Mouse (Mus musculus): ENCODE measurements around the gene Olfr281. TPM values are rescaled to one million over a fixed set of nuclear protein-coding genes. Genes with fewer than 3 reads are reported as not detected.

Gene Olfr281
- polyA plus RNA-seq, 1 experiment from 2014 or later: not detected

- Histone ChIP-seq H3K27ac (ENCODE audit: low read length) (no peak overlapping the region), H3K4me2 (replicated peaks; ENCODE audit: low read depth, low read length) (no peak overlapping the region), H3K36me3 (ENCODE audit: insufficient read depth, low read length) (no peaks in the 10 kb centered on the region), H3K4me1 (ENCODE audit: insufficient read depth, low read length) (0 out of 2 replicates have a peak, but pooled peaks cover 5% of the 10 kb centered on the region), H3K9me3 (ENCODE audit: low read length) (no peaks in the 10 kb centered on the region), H3K9ac (replicated peaks; ENCODE audit: low read length) (no peak overlapping the region), H3K4me3 (ENCODE audit: low read length) (no peak overlapping the region), H3K27me3 (ENCODE audit: insufficient read depth, low read length) (no peaks in the 10 kb centered on the region)
- WGBS: 83% methylated on average over 9 of the region's 9 CpGs
- ATAC-seq (ENCODE audit: low FRiP score, low TSS enrichment): no peak
Measured at GRCm38 (mm10) chr15:98506253-98506957, 54.0 kb downstream of the Olfr281 start.

- Histone ChIP-seq H3K9me3 (ENCODE audit: low read length) (no peaks in the 10 kb centered on the region), H3K36me3 (ENCODE audit: insufficient read depth, low read length) (no peaks in the 10 kb centered on the region), H3K4me3 (ENCODE audit: low read length) (no peak overlapping the region), H3K4me1 (ENCODE audit: insufficient read depth, low read length) (0 out of 2 replicates have a peak, but pooled peaks cover 5% of the 10 kb centered on the region), H3K27ac (ENCODE audit: low read length) (no peak overlapping the region), H3K4me2 (replicated peaks; ENCODE audit: low read depth, low read length) (no peak overlapping the region), H3K27me3 (ENCODE audit: insufficient read depth, low read length) (no peaks in the 10 kb centered on the region), H3K9ac (replicated peaks; ENCODE audit: low read length) (no peak overlapping the region)
- ATAC-seq (ENCODE audit: low FRiP score, low TSS enrichment): no peak
- WGBS: 90% methylated on average over 6 of the region's 6 CpGs
Measured at GRCm38 (mm10) chr15:98507321-98507720, 54.9 kb downstream of the Olfr281 start.

- no peak for ATAC-seq (ENCODE audit: low FRiP score, low TSS enrichment)
Measured at GRCm38 (mm10) chr15:98509387-98509786, 57.0 kb downstream of the Olfr281 start.

More at GRCm38 (mm10) chr15:98509387-98509786, 57.0 kb downstream of the Olfr281 start:
- WGBS: 57% methylated on average over 2 of the region's 2 CpGs
- Histone ChIP-seq H3K27me3 (ENCODE audit: insufficient read depth, low read length) (no peaks in the 10 kb centered on the region), H3K4me2 (replicated peaks; ENCODE audit: low read depth, low read length) (no peak overlapping the region), H3K36me3 (ENCODE audit: insufficient read depth, low read length) (no peaks in the 10 kb centered on the region), H3K4me1 (ENCODE audit: insufficient read depth, low read length) (peaks cover 10% of the 10 kb centered on the region; the same call in 1 of the 2 replicates), H3K9ac (replicated peaks; ENCODE audit: low read length) (no peak overlapping the region), H3K9me3 (ENCODE audit: low read length) (no peaks in the 10 kb centered on the region), H3K4me3 (ENCODE audit: low read length) (no peak overlapping the region), H3K27ac (ENCODE audit: low read length) (no peak overlapping the region)

Other genes with a start within 250 kb of the Olfr281 start
- gene Gm44579, start 231.6 kb upstream of the Olfr281 start, polyA plus RNA-seq (2015; fragmentation: Nextera tagmentation; extraction: Ambion mirVana): not detected in 2 replicates
- gene Olfr287, start 231.5 kb upstream of the Olfr281 start, polyA plus RNA-seq (2015; fragmentation: Nextera tagmentation; extraction: Ambion mirVana): not detected in 2 replicates
- not detected in 2 replicates for gene Olfr286, start 218.1 kb upstream of the Olfr281 start, polyA plus RNA-seq (2015; fragmentation: Nextera tagmentation; extraction: Ambion mirVana)
- not detected in 2 replicates for gene H1fnt, start 195.3 kb upstream of the Olfr281 start, polyA plus RNA-seq (2015; fragmentation: Nextera tagmentation; extraction: Ambion mirVana)
- gene Zfp641, start 156.4 kb upstream of the Olfr281 start, polyA plus RNA-seq (2015; fragmentation: Nextera tagmentation; extraction: Ambion mirVana): 2.2 and 2.3 TPM in 2 replicates
- not detected in 2 replicates for gene Olfr285, start 135.2 kb upstream of the Olfr281 start, polyA plus RNA-seq (2015; fragmentation: Nextera tagmentation; extraction: Ambion mirVana)
- not detected in 2 replicates for gene Olfr284, start 111.6 kb upstream of the Olfr281 start, polyA plus RNA-seq (2015; fragmentation: Nextera tagmentation; extraction: Ambion mirVana)
- not detected in 2 replicates for gene Olfr283, start 71.6 kb upstream of the Olfr281 start, polyA plus RNA-seq (2015; fragmentation: Nextera tagmentation; extraction: Ambion mirVana)
- gene Olfr282, start 21.4 kb upstream of the Olfr281 start, polyA plus RNA-seq (2015; fragmentation: Nextera tagmentation; extraction: Ambion mirVana): not detected in 2 replicates
- not detected in 2 replicates for gene OR5BS1P, start 17.3 kb downstream of the Olfr281 start, polyA plus RNA-seq (2015; fragmentation: Nextera tagmentation; extraction: Ambion mirVana)
- 0.21 and 0.55 TPM in 2 replicates for gene Lalba, start 30.1 kb downstream of the Olfr281 start, polyA plus RNA-seq (2015; fragmentation: Nextera tagmentation; extraction: Ambion mirVana)
- gene Olfr279, start 39.8 kb downstream of the Olfr281 start, polyA plus RNA-seq (2015; fragmentation: Nextera tagmentation; extraction: Ambion mirVana): not detected in 2 replicates
- gene Kansl2, start 81.7 kb downstream of the Olfr281 start, polyA plus RNA-seq (2015; fragmentation: Nextera tagmentation; extraction: Ambion mirVana): 106 and 113 TPM in 2 replicates
- gene Ccnt1, start 118.3 kb downstream of the Olfr281 start, polyA plus RNA-seq (2015; fragmentation: Nextera tagmentation; extraction: Ambion mirVana): 64.4 and 76.4 TPM in 2 replicates
- 0.41 and 0.69 TPM in 2 replicates for gene 4930415O20Rik, start 118.4 kb downstream of the Olfr281 start, polyA plus RNA-seq (2015; fragmentation: Nextera tagmentation; extraction: Ambion mirVana)
- gene Adcy6, start 157.5 kb downstream of the Olfr281 start, polyA plus RNA-seq (2015; fragmentation: Nextera tagmentation; extraction: Ambion mirVana): 24.4 and 26.0 TPM in 2 replicates
- gene Cacnb3, start 178.3 kb downstream of the Olfr281 start, polyA plus RNA-seq (2015; fragmentation: Nextera tagmentation; extraction: Ambion mirVana): 34.4 and 34.9 TPM in 2 replicates
- gene Ddx23, start 210.3 kb downstream of the Olfr281 start, polyA plus RNA-seq (2015; fragmentation: Nextera tagmentation; extraction: Ambion mirVana): 19.0 and 27.1 TPM in 2 replicates
- 0.45 and 0.75 TPM in 2 replicates for gene Rnd1, start 224.9 kb downstream of the Olfr281 start, polyA plus RNA-seq (2015; fragmentation: Nextera tagmentation; extraction: Ambion mirVana)